Mouse (Mus musculus) E14TG2a.4 (cell line): ENCODE data around the gene Myrip.

Experiments used
- CTCF ChIP-seq: conservative IDR thresholded peaks from 2 replicates; pipeline ENCODE4 v1.5.1; 2014; ENCODE audit warnings: low read length
- NANOG ChIP-seq: IDR thresholded peaks from 2 replicates; pipeline ENCODE4 v1.6.1; 2014; ENCODE audit warnings: borderline replicate concordance, low read length, mixed read lengths

DNA sequence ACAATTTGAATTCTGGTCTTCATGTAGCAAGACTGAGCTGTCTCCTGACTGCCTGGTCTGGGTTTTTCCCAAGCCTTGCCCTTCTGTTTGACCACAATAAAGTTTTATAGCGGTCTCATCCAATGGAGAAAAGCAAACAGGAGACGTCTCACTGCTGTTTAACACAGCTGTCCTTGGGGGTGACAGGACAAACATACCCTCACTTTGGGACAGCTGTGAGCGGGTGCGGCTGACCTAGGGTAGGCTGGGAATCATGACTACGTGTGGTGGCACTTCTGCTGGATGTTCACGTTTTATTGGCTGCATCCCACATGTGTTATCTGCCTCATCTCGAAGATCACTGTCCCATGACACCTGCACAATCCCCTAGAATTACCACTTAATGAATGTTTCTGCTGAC is 49.7 kb downstream of the Myrip start:
- TF ChIP-seq CTCF (no peak), NANOG (no peak)
